Mouse (Mus musculus) spleen, embryonic (tissue): Measurements from ENCODE around the gene Rdh12.

ENCODE experiments used
- CTCF ChIA-PET: fragments of 350-600 bp; sonication (Branson Sonifier 250); formaldehyde crosslinking; loops from one replicate; lab custom pipeline; 2022; lab: Charles Lee

The Rdh12 gene

DNA sequence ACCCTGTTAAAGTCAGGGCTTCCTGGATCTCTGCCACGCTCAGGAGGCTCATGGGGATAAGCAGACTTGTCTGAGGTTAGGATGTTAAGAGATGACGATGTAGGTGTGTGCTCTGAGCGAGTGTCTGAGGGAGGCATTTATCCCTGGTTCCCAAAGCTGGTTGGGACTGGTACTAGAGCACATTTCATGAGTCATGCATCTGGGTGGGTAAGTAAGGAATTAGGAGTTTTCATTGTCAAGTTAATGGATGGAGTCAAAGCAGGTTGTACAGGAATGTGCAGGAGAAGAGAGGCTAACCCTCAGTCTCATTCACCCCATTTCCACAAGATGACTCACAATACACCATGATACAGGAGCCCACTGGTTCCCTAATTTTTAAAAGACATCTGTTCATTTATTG lies 39.4 kb downstream of the Rdh12 start:
- CTCF ChIA-PET, result no interaction called here

DNA sequence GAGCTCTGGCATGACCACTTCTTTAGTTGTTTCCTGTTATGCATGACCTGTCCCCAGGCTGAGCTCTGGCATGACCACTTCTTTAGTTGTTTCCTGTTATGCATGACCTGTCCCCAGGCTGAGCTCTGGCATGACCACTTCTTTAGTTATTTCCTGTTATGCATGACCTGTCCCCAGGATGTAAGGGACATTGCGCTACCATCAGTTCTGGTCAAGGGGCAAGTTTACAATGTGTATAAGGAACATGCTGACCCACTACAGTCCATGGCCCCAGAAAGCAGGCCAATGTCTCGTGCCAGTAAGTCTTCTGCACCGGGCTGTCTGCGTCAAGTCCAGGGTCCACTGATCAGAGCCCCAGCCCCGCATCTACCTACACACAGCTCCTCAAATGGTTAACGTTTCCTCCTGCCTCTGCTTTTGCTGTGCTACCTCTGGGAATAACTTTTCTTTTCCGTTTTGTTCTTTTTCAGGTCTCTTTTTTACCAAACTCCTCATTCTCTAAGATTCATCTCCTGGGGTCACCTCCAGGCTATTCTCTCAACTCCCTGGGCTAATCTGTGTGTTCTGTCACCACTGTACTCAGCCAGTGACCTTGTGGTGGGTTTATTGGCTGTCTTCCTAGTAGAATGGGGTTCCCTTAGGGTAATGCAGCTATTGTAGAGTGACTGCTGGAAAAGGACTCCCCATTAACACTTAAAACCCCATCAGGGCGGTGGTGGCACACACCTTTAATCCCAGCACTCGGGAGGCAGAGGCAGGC lies 44.8 kb downstream of the Rdh12 start:
- CTCF ChIA-PET, result no interaction called here

DNA sequence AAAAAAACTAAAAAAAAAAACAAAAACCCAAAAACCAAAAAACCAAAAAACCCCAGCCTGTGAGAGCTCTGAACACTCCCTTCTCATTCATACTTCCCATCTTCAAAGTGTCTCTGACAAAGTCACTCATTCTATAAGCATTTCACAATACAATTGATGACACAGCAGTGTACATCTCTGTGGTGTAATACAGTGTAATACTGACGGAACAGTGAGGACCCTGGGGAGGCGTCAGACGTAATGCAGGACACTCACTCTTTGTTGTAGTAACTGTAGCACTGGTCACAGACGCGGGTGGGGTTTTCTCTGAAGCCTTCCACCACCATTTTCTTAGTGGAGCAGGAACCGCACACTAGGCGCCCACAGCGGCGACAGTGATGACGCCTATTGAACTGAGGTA lies 46.3 kb downstream of the Rdh12 start:
- CTCF ChIA-PET, result interaction anchor here (0.7 kb wide), 1 partner anchor 21 kb away, joined by 3 read pairs; no protein-coding TSS in a partner anchor

DNA sequence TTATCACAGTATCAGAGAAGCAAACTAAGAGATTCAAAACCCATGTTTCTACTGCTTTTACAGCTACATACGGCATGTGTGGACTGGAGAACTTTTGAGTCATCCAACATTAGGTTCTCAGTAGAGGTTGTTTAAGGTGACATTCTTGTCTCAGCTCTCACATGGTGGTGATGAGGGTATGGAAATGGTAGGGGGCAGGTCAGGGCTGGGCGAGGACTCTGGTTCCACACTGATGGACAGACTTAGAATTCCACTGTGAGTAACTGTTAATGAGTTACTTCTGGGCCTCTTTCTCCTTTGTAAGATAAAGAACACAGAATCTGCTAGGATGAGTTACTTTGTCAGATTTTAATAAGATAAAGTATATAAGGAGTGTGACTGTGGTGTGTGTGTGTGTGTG lies 51.4 kb downstream of the Rdh12 start:
- CTCF ChIA-PET, result interaction anchor here (0.6 to 1.8 kb wide), 3 partner anchors 18 to 500 kb away, joined by 3 to 15 read pairs (median 6); no protein-coding TSS in a partner anchor

GRCm38 (mm10) chr12:79261035-79261434 lies 52.3 kb downstream of the Rdh12 start:
- CTCF ChIA-PET, result interaction anchor here (0.5 to 1.8 kb wide), 5 partner anchors 67 to 885 kb away, joined by 3 to 15 read pairs (median 5); no protein-coding TSS in a partner anchor
